Comparison of ENCODE assay signal across 1 mouse cellular context in genomic region chr6:129234456-129235360, GRCm38 (mm10).
TF ChIP-seq lines count a peak whose summit lies in the region.

No protein-coding gene starts in this region.

TF ChIP-seq in CH12.LX, 34 proteins besides CTCF, POLR2A, EP300 and RAD21 (continued from another document):
- TF ChIP-seq JUN (IDR thresholded peaks at IDR 0.05; ENCODE audit: insufficient read depth, low read depth, low read length), result peak; percentile 49; the same call in 1 of the 2 replicates
- TF ChIP-seq NRF1 (IDR thresholded peaks at IDR 0.05; ENCODE audit: low read depth, low read length), result peak; percentile 37
- peak; percentile 70; the same call in 1 of the 2 replicates for TF ChIP-seq MXI1 (IDR thresholded peaks at IDR 0.05; ENCODE audit: low read depth, low read length)
- peak; percentile 60; the same call in 1 of the 2 replicates for TF ChIP-seq JUND (conservative IDR thresholded peaks at IDR 0.05; ENCODE audit: low read depth, low read length)
- peak; percentile 76 for TF ChIP-seq SIN3A (IDR thresholded peaks at IDR 0.05; ENCODE audit: low read length)
- peak; percentile 35; the same call in 1 of the 2 replicates for TF ChIP-seq MAZ (IDR thresholded peaks at IDR 0.05; ENCODE audit: low read depth, low read length)
- peak; percentile 93 for TF ChIP-seq IRF4 (IDR thresholded peaks at IDR 0.05; ENCODE audit: low read depth, low read length)
- peak; percentile 7; the same call in 1 of the 2 replicates for TF ChIP-seq SMC3 (IDR thresholded peaks at IDR 0.05; ENCODE audit: low read depth, low read length)
- TF ChIP-seq ZC3H11A (IDR thresholded peaks at IDR 0.05; ENCODE audit: low read depth, low read length), result no peak
- no peak for TF ChIP-seq GABPA (IDR thresholded peaks at IDR 0.05; ENCODE audit: insufficient replicate concordance, low read depth, low read length)
- TF ChIP-seq CHD2 (IDR thresholded peaks at IDR 0.05; ENCODE audit: low read length), result peak; percentile 63
- no peak for TF ChIP-seq PAX5 (IDR thresholded peaks at IDR 0.05; ENCODE audit: low read length)
- peak; percentile 88 for TF ChIP-seq MAX (IDR thresholded peaks at IDR 0.05; ENCODE audit: low read length)
- TF ChIP-seq USF1 (IDR thresholded peaks at IDR 0.05; ENCODE audit: low read depth, low read length), result no peak
- TF ChIP-seq MYC (IDR thresholded peaks at IDR 0.05; ENCODE audit: low read depth, low read length), result peak; percentile 51; the same call in 1 of the 2 replicates
- TF ChIP-seq ETS1 (conservative IDR thresholded peaks at IDR 0.05; ENCODE audit: low read depth, low read length), result peak; percentile 84
- TF ChIP-seq USF2 (conservative IDR thresholded peaks at IDR 0.05; ENCODE audit: low read depth, low read length), result no peak
- TF ChIP-seq UBTF (IDR thresholded peaks at IDR 0.05; ENCODE audit: low read depth, low read length), result 0 out of 2 replicates have a peak, but pooled peaks have one; percentile 11
- no peak; the same call in 1 of the 2 replicates for TF ChIP-seq RCOR1 (conservative IDR thresholded peaks at IDR 0.05; ENCODE audit: low read depth, low read length)
- no peak for TF ChIP-seq ZKSCAN1 (IDR thresholded peaks at IDR 0.05; ENCODE audit: borderline replicate concordance, low read depth, low read length)
- peak; percentile 97 for TF ChIP-seq TCF12 (IDR thresholded peaks at IDR 0.05; ENCODE audit: low read depth, low read length)
- no peak for TF ChIP-seq KAT2A (IDR thresholded peaks at IDR 0.05; ENCODE audit: insufficient replicate concordance, low read length)
- TF ChIP-seq ZMIZ1 (IDR thresholded peaks at IDR 0.05; ENCODE audit: low read depth, low read length), result peak; percentile 50
- peak; percentile 98 for TF ChIP-seq MEF2A (IDR thresholded peaks at IDR 0.05; ENCODE audit: borderline replicate concordance, low read depth, low read length)
- no peak for TF ChIP-seq POLR2AphosphoS2 (IDR thresholded peaks at IDR 0.05; ENCODE audit: low read depth, low read length)
- TF ChIP-seq E2F4 (IDR thresholded peaks at IDR 0.05; ENCODE audit: insufficient replicate concordance, low read depth, low read length), result no peak
- TF ChIP-seq BHLHE40 (IDR thresholded peaks at IDR 0.05; ENCODE audit: low read depth, low read length), result peak; percentile 96
- peak; percentile 29; the same call in 1 of the 2 replicates for TF ChIP-seq NELFE (IDR thresholded peaks at IDR 0.05; ENCODE audit: low read depth, low read length)
- TF ChIP-seq ELF1 (IDR thresholded peaks at IDR 0.05; ENCODE audit: low read depth, low read length), result 0 out of 2 replicates have a peak, but pooled peaks have one; percentile 6
- peak; percentile 75 for TF ChIP-seq MAFK (IDR thresholded peaks at IDR 0.05; ENCODE audit: insufficient replicate concordance, low read length)
- TF ChIP-seq ZNF384 (IDR thresholded peaks at IDR 0.05; ENCODE audit: low read depth, low read length), result peak; percentile 9; the same call in 1 of the 2 replicates
- TF ChIP-seq CHD1 (IDR thresholded peaks at IDR 0.05; ENCODE audit: low read depth, low read length), result no peak
